Mouse (Mus musculus) urinary bladder, adult 18-20 months (tissue): ENCODE results near the gene Tango2.
A peak's percentile ranks its signal among the peaks of the same experiment; 100 is the strongest.

Experiments used
- DNase-seq, 2 experiments: peaks; one replicate each; pipeline ENCODE4 v3.0.0; 2022; ENCODE audit warnings: low spot score in 2 of 2, mixed read lengths in 2 of 2

The Tango2 gene

DNA sequence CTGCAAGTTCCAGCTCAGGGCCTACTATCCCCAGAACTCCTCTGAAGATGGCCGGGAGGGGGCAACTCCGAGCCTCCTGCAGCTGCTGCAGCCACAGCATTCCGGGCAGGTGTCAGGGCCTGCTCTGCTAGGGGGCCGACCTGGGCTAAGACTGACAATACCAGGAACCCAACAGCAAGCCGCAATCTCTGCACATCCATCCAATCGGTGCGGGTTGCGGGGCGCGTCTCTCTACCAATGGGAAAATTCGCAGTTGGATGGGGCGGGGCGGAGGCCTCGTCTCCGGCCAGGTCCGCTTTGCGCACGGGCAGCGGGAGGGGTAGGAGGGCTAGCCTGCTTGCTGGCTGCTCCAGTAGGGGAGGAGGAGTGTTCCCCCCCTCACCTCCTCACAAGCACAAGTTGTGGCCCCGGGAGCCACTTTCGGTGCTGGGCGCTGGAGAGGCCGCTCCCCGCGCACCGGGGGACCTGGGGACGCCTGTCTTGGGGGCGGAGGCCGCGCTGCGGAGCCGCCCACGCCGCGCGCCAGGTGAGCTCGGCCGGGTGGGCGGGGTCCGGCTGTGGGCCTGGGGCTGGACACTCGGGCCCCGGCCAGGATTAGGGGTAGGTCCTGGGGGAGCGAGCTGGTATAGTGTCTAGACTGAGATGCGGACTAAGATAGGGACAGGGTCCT, at the start of gene Tango2, which contains the start of gene Arvcf:
TSS of gene Tango2 (minus strand) at position 173 of the 670 bp plus-strand sequence.
TSS of gene Arvcf (plus strand) at position 252 of the 670 bp plus-strand sequence.
- peak; percentile 87 to 91 for DNase-seq

DNA sequence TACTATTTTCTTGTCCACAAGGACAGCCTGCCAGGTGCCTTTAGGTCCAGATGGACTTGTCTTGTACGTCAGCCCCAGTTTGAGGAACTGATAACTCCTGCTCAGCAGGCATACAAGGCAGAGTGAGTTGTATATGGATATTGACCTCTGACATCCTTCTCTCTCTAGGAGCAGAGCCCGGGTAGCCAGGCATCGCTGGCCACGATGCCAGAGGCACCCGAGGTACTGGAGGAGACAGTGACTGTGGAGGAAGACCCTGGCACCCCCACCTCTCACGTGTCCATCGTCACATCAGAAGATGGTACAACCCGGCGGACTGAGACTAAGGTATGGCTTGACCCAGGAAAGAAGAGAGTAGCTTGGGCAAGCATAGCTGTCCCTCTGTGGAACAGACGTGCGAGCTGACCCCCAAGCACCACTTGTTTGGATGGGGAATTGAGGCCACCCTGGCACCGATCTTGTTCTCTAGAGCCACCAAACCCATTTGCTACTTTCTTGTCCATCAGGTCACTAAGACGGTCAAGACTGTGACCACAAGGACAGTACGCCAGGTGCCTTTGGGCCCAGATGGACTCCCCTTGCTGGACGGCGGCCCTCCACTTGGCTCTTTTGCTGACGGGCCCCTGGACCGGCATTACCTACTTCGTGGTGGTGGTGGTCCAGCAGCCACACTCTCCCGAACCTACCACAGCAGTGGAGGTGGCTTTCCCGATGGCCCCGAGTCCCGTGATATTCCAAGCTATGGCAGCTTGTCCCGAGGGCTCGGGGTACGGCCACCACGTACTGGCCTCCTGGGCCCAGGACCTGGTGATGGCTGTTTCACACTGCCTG, 49.1 kb upstream of the Tango2 start:
- DNase-seq, result no peak

- peak in 1 of 2 experiments; percentile 70 for DNase-seq
These were observed 48.3 kb upstream of the Tango2 start for GRCm38 (mm10) chr16:18396201-18396600.

GRCm38 (mm10) chr16:18395620-18396036, 47.7 kb upstream of the Tango2 start:
- no peak for DNase-seq

DNA sequence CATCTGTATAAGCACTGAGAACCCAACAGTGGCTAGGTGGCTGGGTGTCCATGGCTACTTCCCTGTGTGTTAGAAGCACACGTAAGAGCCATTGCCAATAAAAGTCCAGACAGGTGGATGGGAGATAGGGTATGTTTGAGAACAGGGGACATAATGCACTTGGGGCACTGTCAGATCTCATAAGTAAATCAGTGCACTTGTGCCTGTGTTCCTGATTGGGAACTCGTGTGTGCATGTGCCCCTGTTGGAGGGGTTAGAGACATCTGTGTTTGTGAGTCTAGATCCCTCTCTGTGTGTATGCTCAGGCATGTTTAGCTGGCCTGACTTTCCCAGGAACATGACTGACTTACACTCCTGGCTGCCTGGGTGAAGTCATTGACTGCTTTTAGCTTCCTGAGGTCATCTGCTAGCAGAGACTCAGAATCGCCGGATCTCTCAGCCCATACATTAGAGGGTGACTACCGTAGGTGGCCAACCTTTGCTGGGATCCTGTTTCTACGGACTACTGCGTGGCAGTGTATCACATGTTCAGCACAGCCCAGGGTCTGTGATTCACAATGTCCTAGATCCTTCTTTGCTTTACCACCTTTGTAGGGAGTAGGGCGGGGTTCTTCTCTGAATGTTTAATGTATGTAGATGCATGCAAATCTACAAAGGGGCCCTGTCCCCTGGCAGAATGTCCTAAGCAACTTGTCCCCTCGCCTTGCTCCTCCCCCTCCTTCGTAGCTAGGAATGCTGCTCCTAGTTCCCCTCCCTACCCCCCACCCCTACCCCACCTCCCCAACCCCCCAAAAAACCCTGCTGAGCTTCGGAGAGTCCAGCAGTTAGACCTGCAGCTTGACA, 47.1 kb upstream of the Tango2 start:
- DNase-seq, result no peak

GRCm38 (mm10) chr16:18394056-18394455, 46.2 kb upstream of the Tango2 start:
- DNase-seq, result no peak

DNA sequence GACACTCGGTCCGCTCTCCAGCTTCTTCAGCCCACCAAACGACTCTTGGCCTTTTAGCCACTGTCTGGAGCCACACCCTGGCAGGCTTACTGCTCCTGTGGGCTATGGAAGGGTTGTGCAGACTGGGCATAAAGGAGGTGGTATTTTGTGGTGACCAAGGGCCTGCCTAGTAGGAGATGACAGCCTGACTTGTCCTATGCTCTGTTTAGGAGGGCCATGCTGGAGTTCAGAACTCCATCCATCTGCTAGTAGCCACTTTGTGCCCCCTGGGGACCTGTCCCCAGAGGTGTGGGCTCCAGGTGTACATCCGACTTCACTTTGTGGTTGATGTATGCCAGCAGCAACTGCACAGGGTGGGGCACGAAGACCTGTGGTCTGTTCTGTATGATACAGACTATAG, 45.7 kb upstream of the Tango2 start:
- DNase-seq, result no peak

DNA sequence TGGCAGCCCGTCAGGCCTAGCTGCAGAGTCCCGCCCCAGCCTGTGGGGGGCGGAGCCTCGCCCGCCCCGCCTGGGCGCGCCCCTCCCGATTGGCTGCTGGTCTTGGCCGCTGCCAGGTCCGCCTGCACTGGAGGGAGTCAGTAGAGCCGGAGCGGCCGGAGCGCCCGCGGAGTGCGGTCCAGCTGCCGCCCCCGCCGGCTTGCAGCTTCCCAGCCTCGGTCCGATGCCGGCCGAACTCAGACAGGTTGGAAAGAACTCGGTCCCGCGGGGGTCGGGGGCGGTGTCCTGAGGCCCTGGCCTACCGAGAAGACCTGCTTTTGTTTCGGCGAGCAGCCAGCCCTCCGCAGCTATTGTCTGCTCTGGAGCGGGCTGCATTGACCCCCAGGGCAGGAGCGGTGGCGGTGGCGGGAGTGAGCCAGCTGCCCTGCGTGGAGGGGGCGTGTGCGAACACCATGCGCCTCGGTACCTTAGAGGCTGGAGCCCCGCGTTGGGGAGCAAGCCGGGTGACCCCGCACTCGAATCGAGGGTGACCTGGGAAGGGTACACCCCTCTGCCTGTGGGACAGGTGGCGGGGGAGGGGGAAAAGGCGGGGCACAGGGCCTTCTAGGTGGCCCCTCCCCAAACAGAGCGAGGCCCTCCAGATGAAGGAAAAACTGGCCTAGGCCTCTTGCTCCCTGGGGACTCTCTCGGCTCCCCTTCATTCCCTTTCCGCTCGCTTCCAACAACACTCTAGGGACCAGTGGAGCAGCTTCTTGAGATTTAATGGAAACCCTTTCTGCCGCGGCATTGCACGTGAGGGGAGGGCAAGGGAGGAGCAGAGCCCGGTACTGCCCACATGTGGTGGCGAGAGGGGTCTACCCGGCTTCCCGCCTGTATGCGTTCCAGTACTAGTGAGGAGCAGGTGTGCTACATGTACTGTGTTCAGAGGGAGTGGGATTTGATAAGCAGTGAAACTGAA, 44.8 kb upstream of the Tango2 start:
- peak; percentile 81 to 86 for DNase-seq

GRCm38 (mm10) chr16:18391728-18392127, 43.8 kb upstream of the Tango2 start:
- DNase-seq, result no peak

DNA sequence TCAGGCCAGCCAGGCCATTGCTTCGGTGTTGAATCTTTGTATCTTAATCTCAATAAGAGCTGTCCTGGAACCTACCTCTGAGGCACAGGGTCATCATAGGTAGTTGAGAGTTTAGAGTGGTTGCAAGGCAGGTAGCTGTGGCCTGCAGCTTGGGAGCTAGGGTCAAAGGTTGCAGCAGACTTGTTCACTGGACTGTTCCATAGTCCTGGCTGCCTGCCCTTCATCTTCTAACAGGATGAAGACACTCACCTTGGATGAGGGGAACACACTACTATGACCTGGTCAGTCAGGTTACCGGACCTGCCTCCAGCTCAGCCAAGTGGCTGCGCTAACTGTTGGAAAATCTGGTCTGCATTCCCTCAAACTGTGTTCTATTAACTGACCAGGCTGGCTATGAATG, 43.2 kb upstream of the Tango2 start:
- no peak for DNase-seq

DNA sequence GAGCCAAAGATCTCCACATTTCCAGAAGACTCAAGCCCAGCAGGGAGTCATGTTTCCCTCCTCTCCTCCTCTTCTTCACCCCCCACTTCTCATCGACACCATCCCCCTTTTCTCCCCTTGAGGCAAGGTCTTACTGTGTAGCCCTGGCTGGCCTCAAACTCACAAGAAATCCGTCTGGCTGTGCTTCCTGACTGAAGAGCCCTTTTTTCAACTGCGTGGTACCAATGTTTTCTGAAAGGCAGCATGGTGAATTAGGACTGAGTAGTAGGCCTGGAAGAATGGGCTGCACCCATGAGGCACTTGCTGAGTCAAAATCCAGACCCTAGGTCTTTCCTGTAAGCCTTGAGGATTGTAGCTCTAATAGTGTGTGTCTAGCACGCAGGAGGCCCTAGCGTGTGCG, 42.5 kb upstream of the Tango2 start:
- DNase-seq, result no peak

GRCm38 (mm10) chr16:18388583-18389435, 40.9 kb upstream of the Tango2 start:
- DNase-seq, result no peak

DNA sequence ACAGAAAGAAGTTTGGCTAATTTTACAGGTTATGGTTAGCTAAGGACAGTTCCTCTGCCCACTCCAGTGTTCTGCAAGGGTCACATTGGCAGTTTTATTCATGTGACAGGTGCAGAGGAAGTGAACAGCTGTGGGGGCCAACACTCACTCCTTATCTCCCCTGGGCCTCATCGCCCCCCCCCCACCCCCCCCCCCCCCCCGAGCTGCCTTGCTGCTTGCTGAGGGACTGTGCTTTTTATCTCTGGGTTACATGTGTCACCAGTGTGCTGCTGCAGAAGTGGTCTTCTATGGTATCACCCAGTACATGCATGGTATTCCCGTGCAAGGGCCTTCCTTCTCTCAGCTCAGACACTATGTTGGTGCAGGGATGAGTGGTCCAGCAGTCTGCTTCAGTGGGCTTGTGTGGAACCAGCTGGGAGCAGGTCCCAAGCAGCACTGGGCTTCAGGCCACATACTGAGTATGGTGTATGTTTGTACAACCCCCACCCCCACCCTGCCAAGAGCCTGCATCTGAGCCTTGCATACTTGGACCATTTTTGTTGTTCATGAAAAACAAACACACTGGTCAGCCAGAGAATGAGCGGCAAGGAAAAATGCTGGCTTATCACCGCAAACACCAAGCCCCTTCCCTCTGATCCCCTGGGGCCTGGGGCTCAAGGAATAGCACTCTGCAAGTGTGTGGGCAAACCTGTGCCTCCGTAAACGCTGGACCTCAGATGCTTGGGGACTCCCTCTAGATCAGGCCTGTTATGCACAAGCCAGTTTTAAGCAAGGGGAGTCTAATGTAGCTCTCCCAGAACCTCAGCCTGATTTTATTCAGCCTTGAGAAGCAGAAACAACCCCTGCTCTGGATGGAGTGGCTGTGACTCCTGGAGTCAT, 40.0 kb upstream of the Tango2 start:
- no peak for DNase-seq

DNA sequence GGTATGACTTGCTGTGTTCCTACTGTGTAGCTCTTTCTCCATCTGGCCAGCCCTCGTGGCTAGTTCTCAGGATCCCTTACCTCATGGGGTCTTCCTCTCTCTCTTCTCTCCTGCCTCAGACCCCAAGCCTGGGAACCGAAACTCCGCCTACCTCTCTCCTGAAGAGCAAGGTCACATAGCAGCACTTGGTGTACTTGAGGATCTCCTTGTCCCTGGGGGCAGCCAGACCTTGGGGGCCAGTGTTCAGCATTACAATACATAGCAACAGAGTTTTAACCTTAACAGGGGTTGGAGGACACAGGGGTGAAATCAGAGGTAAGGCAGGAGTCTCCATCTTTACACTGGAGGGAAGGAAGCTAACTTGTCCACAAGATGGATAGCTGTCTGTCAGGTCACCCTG, 39.1 kb upstream of the Tango2 start:
- DNase-seq, result no peak

GRCm38 (mm10) chr16:18386451-18386850, 38.5 kb upstream of the Tango2 start:
- DNase-seq, result no peak

- no peak for DNase-seq
These were observed 37.5 kb upstream of the Tango2 start for GRCm38 (mm10) chr16:18385411-18385810.

GRCm38 (mm10) chr16:18384659-18385058, 36.8 kb upstream of the Tango2 start:
- no peak for DNase-seq

DNA sequence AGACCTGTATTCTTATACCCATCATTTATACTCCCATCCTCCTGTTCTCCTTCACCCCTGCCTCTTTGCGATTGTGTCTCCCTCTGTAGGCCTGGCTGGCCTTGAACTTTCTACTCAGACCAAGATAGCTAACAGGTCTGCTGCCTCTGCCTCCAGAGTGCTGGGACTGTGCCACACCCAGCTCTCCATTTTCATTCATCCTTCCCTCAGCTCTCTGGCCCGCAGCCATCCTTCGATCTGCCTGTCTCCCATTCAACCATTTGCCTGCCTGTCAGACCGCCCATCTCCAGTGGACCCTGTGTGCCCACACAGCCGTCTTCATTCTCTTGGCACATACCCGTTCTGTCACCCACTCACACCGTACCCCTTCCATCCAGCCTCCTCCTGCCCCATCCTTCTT, 36.3 kb upstream of the Tango2 start:
- DNase-seq, result no peak

DNA sequence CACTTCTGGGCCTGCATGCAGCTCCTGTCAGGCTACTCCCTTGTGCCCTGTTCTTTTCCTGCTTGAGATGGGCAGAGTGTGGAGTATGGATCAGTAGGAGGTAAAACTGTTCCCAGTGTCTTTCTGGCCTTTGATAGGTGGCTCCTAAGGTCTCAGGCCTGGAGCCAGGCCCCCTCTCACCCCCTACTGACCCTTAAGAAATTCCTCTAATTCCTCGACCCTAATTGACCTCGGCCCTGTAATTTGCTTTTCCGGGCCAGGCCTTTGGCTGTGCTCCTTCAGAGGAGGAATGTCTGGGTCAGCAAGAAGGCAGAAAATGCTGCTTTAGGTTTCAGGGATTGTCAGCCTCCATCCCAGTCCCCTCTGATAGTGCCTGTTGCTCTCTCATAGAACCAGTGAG, 35.9 kb upstream of the Tango2 start:
- DNase-seq, result no peak
